Mouse (Mus musculus) megakaryocyte-erythroid progenitor cell, adult 5 weeks (primary cell): ENCODE measurements around the gene Cdca3. TPM values are rescaled to one million over a fixed set of nuclear protein-coding genes. Genes with fewer than 3 reads are reported as not detected.

Experiments
- polyA plus RNA-seq: library from polyadenylated mRNA; stranded (reverse); fragments of >175 nt; gene quantifications from 2 replicates; pipeline ENCODE4 v1.2.3, GENCODE M21; 2012

The Cdca3 gene
- polyA plus RNA-seq, result 43.2 and 59.7 TPM in 2 replicates

DNA sequence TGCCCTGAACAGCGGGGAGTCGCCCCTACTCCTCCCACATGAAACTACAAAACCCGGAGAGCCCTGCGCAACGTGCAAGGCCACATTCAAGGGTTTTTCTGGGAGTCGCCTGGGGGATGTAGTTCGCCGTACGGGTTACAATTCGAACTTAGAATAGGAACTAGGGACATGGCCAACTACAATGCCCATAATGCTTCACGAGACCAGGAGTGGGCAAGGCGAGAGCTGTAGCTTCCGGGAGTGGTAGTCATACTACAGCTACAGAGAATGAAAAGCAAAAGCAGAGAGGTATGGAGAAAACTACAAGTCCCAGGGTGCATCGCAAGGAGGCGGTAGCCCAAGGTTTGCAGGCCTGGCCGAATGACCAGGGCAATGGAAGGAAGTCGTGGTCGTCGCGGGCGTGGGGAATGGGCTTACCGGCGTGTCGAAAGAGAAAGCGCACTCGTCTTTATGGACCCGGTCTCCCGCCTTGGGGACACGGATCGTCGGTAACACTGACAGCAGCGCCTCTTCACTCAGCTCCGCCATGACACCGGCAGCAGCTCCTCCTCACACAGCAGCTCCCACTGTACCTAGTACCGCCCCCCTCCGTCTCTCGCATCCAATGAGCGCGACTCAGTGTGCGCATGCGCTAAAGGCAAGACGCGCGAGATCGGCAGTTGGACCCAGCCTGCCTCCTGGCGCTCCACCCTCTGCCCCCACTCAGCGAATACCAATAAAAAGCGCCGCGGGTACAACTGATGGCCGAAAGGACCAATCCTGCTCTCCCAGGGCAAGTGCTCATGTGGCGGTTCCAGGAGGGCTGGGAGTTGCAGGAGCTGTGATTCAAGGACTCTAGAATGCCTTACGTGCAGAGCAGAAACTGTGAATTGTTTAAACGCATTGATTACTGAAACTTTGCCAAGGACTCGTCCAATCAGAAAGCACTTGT is at the start of gene Cdca3, which contains the start of gene Usp5:
Gene Cdca3 (plus strand): TSS at position 680 of the 931 bp plus-strand sequence.
Gene Usp5 (minus strand): TSS at position 617 of the 931 bp plus-strand sequence.

DNA sequence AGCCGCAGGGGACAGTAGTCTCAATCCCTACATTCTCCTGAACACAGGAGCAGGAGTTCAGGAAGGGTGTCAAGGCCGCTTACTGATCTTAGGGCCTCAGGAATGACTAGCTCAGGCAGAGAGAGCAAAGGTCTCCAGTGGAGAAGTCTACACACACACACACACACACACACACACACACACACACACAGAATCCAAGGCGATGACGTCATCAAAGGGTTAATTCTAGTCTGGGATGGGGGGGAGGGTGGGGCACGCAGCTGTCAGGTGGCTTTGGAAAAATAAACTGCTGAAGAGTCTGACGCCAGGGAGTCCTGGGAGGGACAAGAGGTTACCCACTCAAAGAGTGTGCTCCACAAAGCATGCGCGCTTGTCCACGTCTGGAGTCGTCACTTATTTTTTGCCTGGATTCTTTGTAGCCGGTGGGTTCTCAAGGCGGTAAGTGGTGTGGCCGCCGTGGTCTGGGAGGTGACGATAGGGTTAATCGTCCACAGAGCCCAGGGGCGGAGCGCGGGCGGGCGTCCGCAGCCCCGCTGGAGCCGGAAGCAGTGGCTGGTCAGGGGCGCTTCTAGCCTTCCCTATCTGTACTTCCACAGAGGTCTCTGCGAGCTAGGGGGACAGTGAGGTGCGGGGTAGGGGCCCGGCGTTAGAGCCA is 20.9 kb upstream of the Cdca3 start, which contains the start of gene Spsb2:
Gene Spsb2 (plus strand): TSS at position 304 of the 655 bp plus-strand sequence.

GRCm38 (mm10) chr6:124813933-124814332 is 15.4 kb upstream of the Cdca3 start, which contains the start of gene Tpi1:
Tpi1 (minus strand) TSS chr6:124814296.

GRCm38 (mm10) chr6:124840241-124841167 is 11.2 kb downstream of the Cdca3 start, which contains the start of gene Gnb3:
Gnb3 (minus strand) TSS chr6:124840275.

GRCm38 (mm10) chr6:124856916-124857839 is 27.8 kb downstream of the Cdca3 start, which contains the start of gene P3h3:
P3h3 (minus strand) TSS chr6:124857752.

GRCm38 (mm10) chr6:124863658-124864298 is 34.4 kb downstream of the Cdca3 start, which contains the start of gene Gpr162:
Gpr162 (minus strand) TSS chr6:124863983.

Other genes starting within 250 kb of the Cdca3 start
- gene C1s2, start 193.5 kb upstream of the Cdca3 start, polyA plus RNA-seq, result not detected in 2 replicates
- 47.7 and 53.9 TPM in 2 replicates for gene Lpcat3, start 166.5 kb upstream of the Cdca3 start, polyA plus RNA-seq
- gene Emg1, start 117.4 kb upstream of the Cdca3 start, polyA plus RNA-seq, result 294 and 299 TPM in 2 replicates
- 308 and 359 TPM in 2 replicates for gene Phb2, start 117.2 kb upstream of the Cdca3 start, polyA plus RNA-seq
- 65.9 and 80.8 TPM in 2 replicates for gene Ptpn6, start 90.8 kb upstream of the Cdca3 start, polyA plus RNA-seq
- gene Grcc10, start 88.2 kb upstream of the Cdca3 start, polyA plus RNA-seq, result 50.4 and 53.2 TPM in 2 replicates
- not detected in 2 replicates for gene Gm45234, start 73.5 kb upstream of the Cdca3 start, polyA plus RNA-seq
- gene Atn1, start 73.0 kb upstream of the Cdca3 start, polyA plus RNA-seq, result 111 and 137 TPM in 2 replicates
- 0.37 and 0.90 TPM in 2 replicates for gene Eno2, start 59.9 kb upstream of the Cdca3 start, polyA plus RNA-seq
- gene Lrrc23, start 49.8 kb upstream of the Cdca3 start, polyA plus RNA-seq, result 0.37 and 0.47 TPM in 2 replicates
- 10.0 and 16.9 TPM in 2 replicates for gene Spsb2, start 20.9 kb upstream of the Cdca3 start, polyA plus RNA-seq
- gene Tpi1, start 15.3 kb upstream of the Cdca3 start, polyA plus RNA-seq, result 195 and 233 TPM in 2 replicates
- gene Usp5, start 63 bp upstream of the Cdca3 start, polyA plus RNA-seq, result 83.8 and 84.6 TPM in 2 replicates
- 0.22 TPM in 1 of 2 replicates, not detected in the other for gene Gnb3, start 10.7 kb downstream of the Cdca3 start, polyA plus RNA-seq
- 8.2 and 16.7 TPM in 2 replicates for gene P3h3, start 28.2 kb downstream of the Cdca3 start, polyA plus RNA-seq
- 0.09 and 0.18 TPM in 2 replicates for gene Gpr162, start 34.4 kb downstream of the Cdca3 start, polyA plus RNA-seq
- 0.43 and 0.93 TPM in 2 replicates for gene Cd4, start 58.7 kb downstream of the Cdca3 start, polyA plus RNA-seq
- 5.7 and 9.5 TPM in 2 replicates for gene Lag3, start 82.2 kb downstream of the Cdca3 start, polyA plus RNA-seq
- 278 and 322 TPM in 2 replicates for gene Ptms, start 90.6 kb downstream of the Cdca3 start, polyA plus RNA-seq
- gene Mlf2, start 101.8 kb downstream of the Cdca3 start, polyA plus RNA-seq, result 177 and 232 TPM in 2 replicates
- 50.6 and 53.4 TPM in 2 replicates for gene Cops7a, start 136.0 kb downstream of the Cdca3 start, polyA plus RNA-seq
- gene Pianp, start 167.1 kb downstream of the Cdca3 start, polyA plus RNA-seq, result 0.24 and 1.00 TPM in 2 replicates
- 74.6 and 80.3 TPM in 2 replicates for gene Zfp384, start 179.6 kb downstream of the Cdca3 start, polyA plus RNA-seq
- gene Ing4, start 210.2 kb downstream of the Cdca3 start, polyA plus RNA-seq, result 15.9 and 19.1 TPM in 2 replicates
- gene Acrbp, start 220.1 kb downstream of the Cdca3 start, polyA plus RNA-seq, result 12.2 and 12.7 TPM in 2 replicates
- gene Lpar5, start 238.4 kb downstream of the Cdca3 start, polyA plus RNA-seq, result 1.8 and 5.1 TPM in 2 replicates